Mouse (Mus musculus) stomach, embryonic 15.5 days (tissue): ENCODE results near the gene Ankrd63. TPM values are rescaled to one million over a fixed set of nuclear protein-coding genes. Genes with fewer than 3 reads are reported as not detected.

ENCODE experiments used
- ATAC-seq: fragments of 200-750 bp; cut with Nextera tagmentation; 2 replicates; pipeline ENCODE4 v1.8.0; 2017; ENCODE audit warnings: low read depth, moderate number of reproducible peaks, moderate TSS enrichment; ENCODE audit not compliant: insufficient read depth, low FRiP score
- H3K27ac ChIP-seq: fragments of 300-500 bp; sonication (generic); 2 replicates; pipeline ENCODE4 v1.5.1; 2015; ENCODE audit warnings: mild to moderate bottlenecking, inconsistent platforms
- H3K27me3 ChIP-seq: fragments of 300-500 bp; sonication (generic); replicated peaks from 2 replicates; pipeline ENCODE4 v1.6.1; 2015; ENCODE audit warnings: inconsistent platforms
- H3K36me3 ChIP-seq: fragments of 300-500 bp; sonication (generic); 2 replicates; pipeline ENCODE4 v1.6.1; 2015; ENCODE audit warnings: inconsistent platforms
- H3K4me1 ChIP-seq: fragments of 300-500 bp; sonication (generic); 2 replicates; pipeline ENCODE4 v1.6.1; 2015; ENCODE audit warnings: inconsistent platforms
- H3K4me2 ChIP-seq: fragments of 300-500 bp; sonication (generic); 2 replicates; pipeline ENCODE4 v1.6.1; 2015; ENCODE audit warnings: mild to moderate bottlenecking, inconsistent platforms
- H3K4me3 ChIP-seq: fragments of 300-500 bp; sonication (generic); replicated peaks from 2 replicates; pipeline ENCODE4 v1.5.1; 2015; ENCODE audit warnings: inconsistent platforms
- H3K9ac ChIP-seq: fragments of 300-500 bp; sonication (generic); 2 replicates; pipeline ENCODE4 v1.6.1; 2015; ENCODE audit warnings: inconsistent platforms
- H3K9me3 ChIP-seq: fragments of 300-500 bp; sonication (generic); 2 replicates; pipeline ENCODE4 v1.6.1; 2016; ENCODE audit warnings: inconsistent platforms
- WGBS: fragments of 180-500 bp; shearing (Covaris S2); methylation state at CpG from one replicate; pipeline ENCODE4 v1.1.7; 2015; 5-methylcytosine and 5-hydroxymethylcytosine counted together
- polyA plus RNA-seq: library from polyadenylated mRNA; unstranded; fragments of >200 nt; fragmentation: Nextera tagmentation; extraction: Ambion mirVana; gene quantifications from 2 replicates; pipeline ENCODE4 v1.2.1, GENCODE M21; 2015

Gene Ankrd63
- polyA plus RNA-seq, 1 experiment from 2014 or later: 0.08 TPM

DNA sequence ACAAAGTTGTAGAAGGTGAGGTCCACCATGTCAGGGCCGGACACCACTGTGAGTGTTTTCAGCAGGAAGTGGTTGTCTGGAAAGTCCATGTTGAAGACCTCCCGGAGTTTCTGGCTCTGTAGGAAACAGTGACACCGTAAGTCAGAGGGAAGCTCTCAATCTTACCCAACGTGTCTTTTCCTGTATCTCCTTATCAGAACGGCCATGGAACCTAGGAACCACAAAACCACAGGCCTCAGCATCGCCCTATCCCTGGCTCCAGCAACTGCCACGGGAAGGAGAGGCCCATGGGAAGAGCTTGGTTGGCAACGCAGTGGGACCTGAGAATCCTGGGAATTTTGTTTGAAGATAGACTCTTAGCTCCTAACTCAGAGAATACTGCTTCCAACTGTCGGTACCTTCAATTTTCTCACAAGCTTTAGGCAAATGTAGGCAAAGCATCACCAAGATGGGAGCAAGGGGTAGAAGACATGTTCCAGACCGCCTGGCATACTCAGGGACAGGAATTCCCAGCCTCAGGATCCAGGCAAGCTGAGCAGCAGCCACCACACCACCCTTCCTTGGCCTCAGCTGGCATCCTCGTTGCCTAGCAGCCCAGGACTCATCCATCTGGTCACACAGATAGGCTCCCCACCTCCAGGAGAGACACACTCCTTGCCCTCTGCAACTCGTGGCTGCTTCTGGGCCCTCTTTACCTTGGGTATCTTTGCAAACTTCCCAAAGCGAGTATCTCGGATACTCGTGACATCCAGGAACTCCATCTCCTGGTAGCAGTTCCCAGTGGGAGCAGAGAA is 20.1 kb upstream of the Ankrd63 start:
- Histone ChIP-seq H3K4me2 (no peak overlapping the region), H3K36me3 (no peaks in the 10 kb centered on the region), H3K27ac (no peak overlapping the region), H3K4me1 (peaks cover 14% of the 10 kb centered on the region), H3K27me3 (0 out of 2 replicates have a peak, but pooled peaks cover 6% of the 10 kb centered on the region), H3K9ac (no peak overlapping the region), H3K9me3 (no peaks in the 10 kb centered on the region), H3K4me3 (no peak overlapping the region)
- no peak for ATAC-seq
- 72% methylated on average over 15 of the region's 15 CpGs for WGBS

- Histone ChIP-seq H3K4me3 (no peak overlapping the region), H3K4me2 (no peak overlapping the region), H3K27ac (no peak overlapping the region), H3K27me3 (peaks cover 20% of the 10 kb centered on the region), H3K4me1 (no peaks in the 10 kb centered on the region; the same call in 1 of the 2 replicates), H3K36me3 (no peaks in the 10 kb centered on the region), H3K9me3 (no peaks in the 10 kb centered on the region), H3K9ac (no peak overlapping the region)
- no peak for ATAC-seq
- WGBS: 88% methylated on average over 5 of the region's 5 CpGs
Observed at GRCm38 (mm10) chr2:118716677-118717076, 12.9 kb upstream of the Ankrd63 start.

- WGBS: 48% methylated on average over 4 of the region's 4 CpGs
Observed at GRCm38 (mm10) chr2:118714230-118714629, 10.5 kb upstream of the Ankrd63 start.

DNA sequence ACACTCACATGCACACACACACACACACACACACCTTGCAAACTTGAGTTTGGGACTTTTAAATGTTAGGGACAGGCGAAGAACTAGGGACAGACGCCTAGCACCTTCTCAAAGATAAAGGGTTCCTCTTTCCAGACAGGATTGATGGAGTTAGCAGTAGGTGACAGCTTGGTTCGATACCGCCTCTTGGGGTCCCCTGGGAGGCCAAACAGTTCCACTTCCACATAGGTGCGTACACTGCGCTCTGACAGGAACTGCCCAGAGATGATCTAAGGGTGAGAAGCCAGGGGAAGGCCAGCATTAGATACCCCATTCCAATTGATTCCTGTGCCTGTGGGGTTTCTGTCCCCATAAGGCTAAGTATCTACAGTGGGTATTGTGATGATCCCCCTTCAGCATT is 9.9 kb upstream of the Ankrd63 start:
- Histone ChIP-seq H3K4me2 (no peak overlapping the region), H3K9me3 (no peaks in the 10 kb centered on the region), H3K4me1 (peaks cover 13% of the 10 kb centered on the region; the same call in 1 of the 2 replicates), H3K27ac (no peak overlapping the region), H3K4me3 (no peak overlapping the region), H3K9ac (no peak overlapping the region), H3K36me3 (no peaks in the 10 kb centered on the region), H3K27me3 (peaks cover 50% of the 10 kb centered on the region)
- ATAC-seq: no peak
- WGBS: 77% methylated on average over 6 of the region's 6 CpGs

More at GRCm38 (mm10) chr2:118714230-118714629, 10.5 kb upstream of the Ankrd63 start:
- no peaks in the 10 kb centered on the region for H3K36me3 ChIP-seq
- H3K4me1 ChIP-seq: peaks cover 13% of the 10 kb centered on the region; the same call in 1 of the 2 replicates
- no peaks in the 10 kb centered on the region for H3K9me3 ChIP-seq
- no peak overlapping the region for H3K27ac ChIP-seq
- peaks cover 44% of the 10 kb centered on the region for H3K27me3 ChIP-seq
- no peak overlapping the region for H3K9ac ChIP-seq
- H3K4me2 ChIP-seq: no peak overlapping the region
- no peak overlapping the region for H3K4me3 ChIP-seq
- no peak for ATAC-seq

DNA sequence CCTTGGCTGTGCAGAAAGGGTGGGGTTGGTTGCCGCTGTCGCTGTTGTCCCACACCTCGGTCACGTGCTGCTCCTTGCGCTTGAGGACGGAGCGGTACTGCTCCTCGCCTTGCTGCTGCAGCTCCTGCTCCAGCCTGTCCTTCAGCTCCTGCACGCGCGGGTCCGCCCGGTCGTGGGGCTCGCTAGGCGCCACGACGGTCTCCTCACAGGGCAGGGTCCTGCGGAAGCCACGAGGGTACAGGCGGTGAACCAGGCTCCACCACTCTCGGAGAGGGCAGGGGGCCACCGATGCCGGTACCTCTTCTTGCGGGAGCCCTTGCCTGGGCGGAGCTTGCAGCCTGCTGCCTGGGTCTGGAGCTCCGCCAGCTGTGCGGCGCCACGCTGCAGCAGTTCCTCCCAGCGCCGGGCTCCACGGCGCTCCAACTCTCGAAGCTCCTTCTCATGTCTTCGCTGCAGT is 7.3 kb upstream of the Ankrd63 start:
- 1% methylated on average over 36 of the region's 36 CpGs for WGBS
- H3K4me2 ChIP-seq: peak overlapping the region; percentile 86
- H3K4me1 ChIP-seq: peaks cover 13% of the 10 kb centered on the region; the same call in 1 of the 2 replicates
- H3K36me3 ChIP-seq: no peaks in the 10 kb centered on the region
- no peak overlapping the region for H3K27ac ChIP-seq
- peak overlapping the region; percentile 39 for H3K4me3 ChIP-seq
- peak; percentile 68 for ATAC-seq
- H3K9ac ChIP-seq: peak overlapping the region; percentile 2; the same call in 1 of the 2 replicates
- no peaks in the 10 kb centered on the region for H3K9me3 ChIP-seq
- H3K27me3 ChIP-seq: peaks cover 74% of the 10 kb centered on the region

DNA sequence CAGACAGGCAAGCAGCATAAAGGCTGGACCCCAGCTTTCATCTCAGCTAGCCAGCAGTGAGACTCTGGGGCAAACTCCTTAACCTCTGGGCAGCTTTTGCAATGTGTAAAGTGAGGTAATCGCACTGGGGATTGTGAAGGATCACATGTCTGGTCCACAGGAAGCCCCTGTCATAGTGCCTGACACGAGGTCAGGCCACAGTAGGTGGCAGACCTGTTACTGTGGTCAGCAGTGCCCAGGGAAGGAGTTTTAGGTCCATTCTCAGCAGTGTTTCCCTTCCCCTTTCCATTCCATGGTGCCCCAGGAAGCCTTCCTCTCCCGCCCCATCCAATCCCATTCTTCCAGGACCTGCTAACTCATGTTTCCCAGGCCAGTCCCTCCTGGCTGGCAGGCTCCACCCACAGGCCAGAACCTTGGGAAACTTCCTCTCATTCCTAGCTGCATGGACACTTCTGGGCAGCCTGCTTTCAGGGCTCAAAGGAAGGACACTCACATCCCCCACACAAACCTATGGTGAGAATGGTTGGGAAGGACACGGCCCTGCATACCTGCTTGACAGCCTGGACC is 6.0 kb upstream of the Ankrd63 start:
- no peaks in the 10 kb centered on the region for H3K9me3 ChIP-seq
- ATAC-seq: no peak
- no peak overlapping the region for H3K4me2 ChIP-seq
- no peaks in the 10 kb centered on the region for H3K36me3 ChIP-seq
- 47% methylated on average over 4 of the region's 4 CpGs for WGBS
- H3K4me1 ChIP-seq: peaks cover 13% of the 10 kb centered on the region; the same call in 1 of the 2 replicates
- no peak overlapping the region for H3K9ac ChIP-seq
- H3K4me3 ChIP-seq: no peak overlapping the region
- peaks cover 87% of the 10 kb centered on the region for H3K27me3 ChIP-seq
- no peak overlapping the region for H3K27ac ChIP-seq

DNA sequence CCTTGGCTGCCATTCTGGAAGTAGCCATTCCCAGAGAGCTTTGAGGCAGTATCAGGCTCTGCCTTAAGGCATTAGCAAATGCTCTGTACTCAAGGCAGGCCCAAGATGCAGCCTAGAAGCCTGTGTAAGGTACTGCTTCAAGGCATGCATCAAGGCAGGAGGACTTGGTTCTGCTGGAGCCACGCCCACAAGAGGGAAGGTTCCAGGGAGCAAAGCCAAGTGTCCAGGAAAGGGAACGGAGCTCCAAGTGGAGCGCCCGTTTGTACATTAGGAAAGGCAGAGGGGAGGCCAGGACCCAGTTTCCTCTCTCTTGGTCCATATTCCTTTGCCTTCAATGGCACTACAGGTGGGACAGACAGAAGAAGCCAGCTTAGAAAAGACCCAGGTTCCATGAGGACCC is 4.7 kb upstream of the Ankrd63 start:
- WGBS: 66% methylated on average over 4 of the region's 4 CpGs

GRCm38 (mm10) chr2:118706436-118706835 is 2.7 kb upstream of the Ankrd63 start:
- Histone ChIP-seq H3K9me3 (no peaks in the 10 kb centered on the region), H3K9ac (no peak overlapping the region), H3K4me2 (no peak overlapping the region), H3K36me3 (no peaks in the 10 kb centered on the region), H3K27ac (no peak overlapping the region), H3K27me3 (peaks cover 97% of the 10 kb centered on the region), H3K4me3 (no peak overlapping the region), H3K4me1 (peaks cover 36% of the 10 kb centered on the region)
- ATAC-seq: no peak
- WGBS: 17% methylated on average over 6 of the region's 6 CpGs

More for the DNA sequence above, 4.7 kb upstream of the Ankrd63 start:
- H3K4me2 ChIP-seq: no peak overlapping the region
- H3K4me1 ChIP-seq: peaks cover 23% of the 10 kb centered on the region
- H3K9me3 ChIP-seq: no peaks in the 10 kb centered on the region
- no peak overlapping the region for H3K9ac ChIP-seq
- H3K4me3 ChIP-seq: no peak overlapping the region
- H3K36me3 ChIP-seq: no peaks in the 10 kb centered on the region
- ATAC-seq: no peak
- peaks cover 96% of the 10 kb centered on the region for H3K27me3 ChIP-seq
- H3K27ac ChIP-seq: no peak overlapping the region

- Histone ChIP-seq H3K4me2 (peak overlapping the region; percentile 92), H3K27ac (no peak overlapping the region), H3K4me1 (peaks cover 32% of the 10 kb centered on the region), H3K36me3 (no peaks in the 10 kb centered on the region), H3K4me3 (peak overlapping the region; percentile 47), H3K9me3 (no peaks in the 10 kb centered on the region), H3K9ac (no peak overlapping the region), H3K27me3 (peaks cover 74% of the 10 kb centered on the region)
- ATAC-seq: peak; percentile 41
- under 1% methylated on average over 93 of the region's 93 CpGs for WGBS
Observed at GRCm38 (mm10) chr2:118702883-118703761, 641 bp downstream of the Ankrd63 start.

DNA sequence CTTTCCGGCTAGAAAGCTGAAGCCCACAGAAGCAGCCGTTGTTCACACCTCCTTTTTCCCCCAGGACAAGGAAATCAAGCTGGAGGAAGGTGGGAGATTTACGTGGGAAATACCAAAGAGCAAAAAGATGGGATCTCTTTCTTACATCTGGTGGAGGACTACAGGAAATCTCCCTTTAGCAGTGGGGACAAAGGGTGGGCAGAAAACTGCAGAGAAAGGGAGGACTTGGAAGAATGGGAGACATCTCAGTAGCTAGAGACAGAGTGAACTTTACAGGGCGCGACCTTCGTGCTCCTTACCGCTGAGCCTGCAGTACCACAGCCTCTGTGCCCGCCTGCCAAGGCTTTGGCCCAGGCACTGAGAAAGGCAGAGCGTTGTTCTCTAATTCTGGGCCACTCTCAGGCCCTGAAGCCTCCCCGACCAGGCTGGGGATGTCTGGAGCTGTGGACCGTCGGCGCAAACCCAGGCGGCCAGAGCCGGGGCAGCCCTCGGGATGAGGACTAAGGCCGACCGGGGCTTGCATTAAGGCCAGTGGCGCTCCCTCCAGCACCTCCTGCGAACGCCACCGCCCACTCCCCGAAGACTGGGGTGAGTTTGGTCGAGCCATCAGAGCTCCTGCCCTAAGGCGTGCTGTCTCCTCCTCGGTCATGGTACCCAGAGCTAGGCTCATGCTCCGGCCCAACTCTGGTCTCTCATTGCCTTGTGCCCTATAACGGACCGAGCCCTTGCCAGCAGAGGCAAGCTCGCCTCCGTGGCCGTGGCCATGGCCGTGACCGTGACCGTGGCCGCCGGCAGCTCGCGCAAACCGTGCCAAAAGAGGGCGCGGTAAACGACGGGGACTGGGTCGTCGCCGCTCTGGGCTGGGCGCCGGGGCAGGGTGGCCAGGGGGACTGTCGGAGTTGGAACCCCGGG is 1.5 kb downstream of the Ankrd63 start:
- no peak overlapping the region for H3K9ac ChIP-seq
- peaks cover 67% of the 10 kb centered on the region for H3K27me3 ChIP-seq
- peak overlapping the region; percentile 92 for H3K4me2 ChIP-seq
- no peaks in the 10 kb centered on the region for H3K9me3 ChIP-seq
- peaks cover 34% of the 10 kb centered on the region for H3K4me1 ChIP-seq
- 0 out of 2 replicates have a peak, but pooled peaks have one; percentile 11 for ATAC-seq
- no peaks in the 10 kb centered on the region for H3K36me3 ChIP-seq
- WGBS: 12% methylated on average over 51 of the region's 51 CpGs
- H3K27ac ChIP-seq: no peak overlapping the region
- peak overlapping the region; percentile 47 for H3K4me3 ChIP-seq

DNA sequence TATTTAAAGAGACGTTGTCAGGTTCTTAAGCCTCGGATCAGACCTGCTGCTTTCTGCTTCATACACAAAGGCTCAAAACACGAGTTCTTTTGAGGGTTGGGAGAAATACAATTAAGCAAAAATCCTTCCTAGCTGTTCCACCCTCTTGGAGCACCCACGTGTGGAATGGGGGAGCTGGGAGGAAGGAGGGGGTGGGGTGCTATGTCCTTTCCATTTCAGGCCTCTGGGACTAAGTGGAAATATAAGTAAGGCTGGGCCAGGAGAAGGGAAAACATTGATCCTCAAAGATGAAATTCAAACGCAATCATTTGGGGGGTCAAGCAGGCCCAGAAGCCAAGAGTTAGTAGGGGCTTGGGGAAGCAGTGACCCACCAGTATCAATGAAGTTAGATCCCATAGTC is 2.6 kb downstream of the Ankrd63 start:
- WGBS: 17% methylated on average over 5 of the region's 5 CpGs
- no peaks in the 10 kb centered on the region for H3K36me3 ChIP-seq
- no peak overlapping the region for H3K4me3 ChIP-seq
- peaks cover 41% of the 10 kb centered on the region for H3K4me1 ChIP-seq
- H3K9ac ChIP-seq: no peak overlapping the region
- no peak for ATAC-seq
- no peaks in the 10 kb centered on the region for H3K9me3 ChIP-seq
- H3K27ac ChIP-seq: no peak overlapping the region
- peaks cover 61% of the 10 kb centered on the region for H3K27me3 ChIP-seq
- H3K4me2 ChIP-seq: no peak overlapping the region
